ENCODE assay signal across 8 mouse cellular contexts in genomic region chr12:117688655-117689548, GRCm38 (mm10).
DNase-seq lines count a peak whose midpoint lies in the region; ATAC-seq and TF ChIP-seq lines count a peak whose summit lies in the region.

No protein-coding gene starts in this region.

- peak overlapping the region; percentile 44 for H3K4me3 ChIP-seq in gastrocnemius, adult 2 months
- peak overlapping the region; percentile 49 for H3K4me3 ChIP-seq in forebrain, embryonic 13.5 days
- peak overlapping the region; percentile 36 for H3K4me3 ChIP-seq in intestine, embryonic 16.5 days (ENCODE audit: low read length)
- peak overlapping the region; percentile 48 for H3K4me3 ChIP-seq in limb, embryonic 13.5 days
- H3K4me3 ChIP-seq in neural tube, embryonic 12.5 days: peak overlapping the region; percentile 51

- ATAC-seq in forebrain, embryonic 13.5 days: peak; percentile 93
- peak; percentile 86 for ATAC-seq in intestine, embryonic 16.5 days
- ATAC-seq in limb, embryonic 13.5 days (ENCODE audit: low FRiP score, low read depth): peak; percentile 86
- ATAC-seq in neural tube, embryonic 12.5 days (ENCODE audit: low FRiP score, low read depth): peak; percentile 84

- H3K9ac ChIP-seq in forebrain, embryonic 13.5 days: peak overlapping the region; percentile 76
- H3K9ac ChIP-seq in intestine, embryonic 16.5 days (ENCODE audit: low read depth, low read length): peak overlapping the region; percentile 38; the same call in 1 of the 2 replicates
- H3K9ac ChIP-seq in limb, embryonic 13.5 days: peak overlapping the region; percentile 63
- H3K9ac ChIP-seq in neural tube, embryonic 12.5 days: peak overlapping the region; percentile 71

- WGBS in forebrain, embryonic 13.5 days: 3% methylated on average over 32 of the region's 32 CpGs
- WGBS in intestine, embryonic 16.5 days: 14% methylated on average over 32 of the region's 32 CpGs
- 3% methylated on average over 32 of the region's 32 CpGs for WGBS in limb, embryonic 13.5 days
- 3% methylated on average over 32 of the region's 32 CpGs for WGBS in neural tube, embryonic 12.5 days

- H3K4me1 ChIP-seq in forebrain, embryonic 13.5 days: peaks cover 57% of the 10 kb centered on the region
- H3K4me1 ChIP-seq in intestine, embryonic 16.5 days (ENCODE audit: control insufficient read depth, insufficient read depth, low read length): no peaks in the 10 kb centered on the region
- peaks cover 19% of the 10 kb centered on the region for H3K4me1 ChIP-seq in limb, embryonic 13.5 days
- peaks cover 42% of the 10 kb centered on the region for H3K4me1 ChIP-seq in neural tube, embryonic 12.5 days

- 0 out of 2 replicates have a peak, but pooled peaks cover 6% of the 10 kb centered on the region for H3K27me3 ChIP-seq in forebrain, embryonic 13.5 days
- no peaks in the 10 kb centered on the region for H3K27me3 ChIP-seq in intestine, embryonic 16.5 days (replicated peaks; ENCODE audit: control insufficient read depth, insufficient read depth, low read length)
- H3K27me3 ChIP-seq in limb, embryonic 13.5 days: peaks cover 20% of the 10 kb centered on the region
- H3K27me3 ChIP-seq in neural tube, embryonic 12.5 days (replicated peaks): no peaks in the 10 kb centered on the region

- H3K27ac ChIP-seq in gastrocnemius, adult 2 months: no peak overlapping the region
- peak overlapping the region; percentile 89 for H3K27ac ChIP-seq in forebrain, embryonic 13.5 days
- no peak overlapping the region for H3K27ac ChIP-seq in intestine, embryonic 16.5 days (ENCODE audit: low read length)
- no peak overlapping the region for H3K27ac ChIP-seq in limb, embryonic 13.5 days
- peak overlapping the region; percentile 85 for H3K27ac ChIP-seq in neural tube, embryonic 12.5 days

- H3K9me3 ChIP-seq in forebrain, embryonic 13.5 days (replicated peaks): no peaks in the 10 kb centered on the region
- no peaks in the 10 kb centered on the region for H3K9me3 ChIP-seq in intestine, embryonic 16.5 days (ENCODE audit: control insufficient read depth, low read length)
- no peaks in the 10 kb centered on the region for H3K9me3 ChIP-seq in limb, embryonic 13.5 days
- H3K9me3 ChIP-seq in neural tube, embryonic 12.5 days: no peaks in the 10 kb centered on the region

- intact Hi-C loops in gastrocnemius, adult 2 months (cut with DNase I): no loop called here

- no peaks in the 10 kb centered on the region for H3K36me3 ChIP-seq in forebrain, embryonic 13.5 days (ENCODE audit: poor library complexity, severe bottlenecking)
- H3K36me3 ChIP-seq in intestine, embryonic 16.5 days (ENCODE audit: control insufficient read depth, insufficient read depth, low read length): no peaks in the 10 kb centered on the region
- no peaks in the 10 kb centered on the region for H3K36me3 ChIP-seq in limb, embryonic 13.5 days
- no peaks in the 10 kb centered on the region for H3K36me3 ChIP-seq in neural tube, embryonic 12.5 days

- peak overlapping the region; percentile 64 for H3K4me2 ChIP-seq in forebrain, embryonic 13.5 days
- H3K4me2 ChIP-seq in intestine, embryonic 16.5 days (ENCODE audit: low read depth, low read length): peak overlapping the region; percentile 57
- H3K4me2 ChIP-seq in limb, embryonic 13.5 days (replicated peaks): peak overlapping the region; percentile 81
- H3K4me2 ChIP-seq in neural tube, embryonic 12.5 days (replicated peaks): peak overlapping the region; percentile 64

- DNase-seq in gastrocnemius, adult 2 months: peak; percentile 19
- no peak for DNase-seq in gastrocnemius, adult 18-20 months (ENCODE audit: low spot score)
- DNase-seq in cerebellum, adult 11 months: peak; percentile 12
- no peak for DNase-seq in spleen, postnatal 14 days (ENCODE audit: low spot score in 2 of 2)

- TF ChIP-seq CTCF in gastrocnemius, adult 2 months (IDR thresholded peaks at IDR 0.05): no peak

Comparison
In these comparisons a context has a peak if more than half of its experiments do, and no peak if none do; other contexts are left out.
1. DNase-seq: peak in gastrocnemius, adult 2 months (single experiment) and cerebellum, adult 11 months (single experiment); none in gastrocnemius, adult 18-20 months (single experiment) and spleen, postnatal 14 days (0 of 2).
2. H3K27ac ChIP-seq: peak in forebrain, embryonic 13.5 days (single experiment) and neural tube, embryonic 12.5 days (single experiment); none in gastrocnemius, adult 2 months (single experiment), intestine, embryonic 16.5 days (single experiment) and limb, embryonic 13.5 days (single experiment).
3. Peak in every context shown above with its lines, with median percentiles within 50 percentile points of each other: H3K4me3 ChIP-seq, ATAC-seq, H3K4me2 ChIP-seq and H3K9ac ChIP-seq.